Mouse (Mus musculus) ES-E14 (cell line): Measurements from ENCODE around the gene Ntm.

Source experiments
- CHD2 ChIP-seq: IDR thresholded peaks from 2 replicates; pipeline ENCODE4 v1.6.1; 2014; ENCODE audit warnings: mild to moderate bottlenecking, low read depth, low read length, inconsistent platforms
- HCFC1 ChIP-seq: IDR thresholded peaks from 2 replicates; pipeline ENCODE4 v1.6.1; 2012; ENCODE audit warnings: low read length, inconsistent platforms, borderline replicate concordance; ENCODE audit not compliant: insufficient read depth
- MAFK ChIP-seq: IDR thresholded peaks from 2 replicates; pipeline ENCODE4 v1.6.1; 2014; ENCODE audit warnings: mild to moderate bottlenecking, low read depth, low read length, inconsistent platforms; ENCODE audit not compliant: insufficient read depth
- ZC3H11A ChIP-seq: IDR thresholded peaks from 2 replicates; pipeline ENCODE4 v1.6.1; 2012; ENCODE audit warnings: low read depth, mild to moderate bottlenecking, inconsistent platforms, low read length, borderline replicate concordance
- ZNF384 ChIP-seq: IDR thresholded peaks from 2 replicates; pipeline ENCODE4 v1.6.1; 2012; ENCODE audit warnings: low read depth, low read length, inconsistent platforms

DNA sequence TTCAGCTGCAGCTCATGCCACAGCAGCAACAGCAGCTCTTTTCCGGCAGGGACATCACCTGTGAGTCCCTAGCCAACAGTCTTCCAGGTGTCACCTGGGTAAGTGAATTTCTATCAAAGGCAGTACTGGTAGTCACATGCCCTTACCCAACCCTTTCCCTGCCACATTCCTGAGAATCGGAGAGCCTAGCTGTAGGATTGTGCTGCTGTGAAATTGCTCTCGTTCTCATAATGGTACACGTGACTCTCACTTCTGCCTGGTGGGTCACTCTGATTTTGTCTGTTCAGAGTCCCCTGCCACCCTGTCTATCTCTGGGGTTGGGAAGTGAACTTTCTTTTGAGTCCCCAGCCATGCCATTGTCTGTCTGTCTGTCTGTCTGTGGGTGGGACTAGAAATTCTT is 697.8 kb downstream of the Ntm start:
- no peak for TF ChIP-seq ZC3H11A
- TF ChIP-seq HCFC1 = no peak
- no peak for TF ChIP-seq CHD2
- TF ChIP-seq MAFK = no peak
- TF ChIP-seq ZNF384 = no peak
